Mouse (Mus musculus) cerebral cortex, adult 2 months (tissue): ENCODE measurements around the gene Scap.

Experiments used
- WGBS: fragments of 180-500 bp; shearing (Covaris S2); methylation state at CpG from one replicate; pipeline ENCODE4 v1.1.7; 2018; 5-methylcytosine and 5-hydroxymethylcytosine counted together

Gene Scap

DNA sequence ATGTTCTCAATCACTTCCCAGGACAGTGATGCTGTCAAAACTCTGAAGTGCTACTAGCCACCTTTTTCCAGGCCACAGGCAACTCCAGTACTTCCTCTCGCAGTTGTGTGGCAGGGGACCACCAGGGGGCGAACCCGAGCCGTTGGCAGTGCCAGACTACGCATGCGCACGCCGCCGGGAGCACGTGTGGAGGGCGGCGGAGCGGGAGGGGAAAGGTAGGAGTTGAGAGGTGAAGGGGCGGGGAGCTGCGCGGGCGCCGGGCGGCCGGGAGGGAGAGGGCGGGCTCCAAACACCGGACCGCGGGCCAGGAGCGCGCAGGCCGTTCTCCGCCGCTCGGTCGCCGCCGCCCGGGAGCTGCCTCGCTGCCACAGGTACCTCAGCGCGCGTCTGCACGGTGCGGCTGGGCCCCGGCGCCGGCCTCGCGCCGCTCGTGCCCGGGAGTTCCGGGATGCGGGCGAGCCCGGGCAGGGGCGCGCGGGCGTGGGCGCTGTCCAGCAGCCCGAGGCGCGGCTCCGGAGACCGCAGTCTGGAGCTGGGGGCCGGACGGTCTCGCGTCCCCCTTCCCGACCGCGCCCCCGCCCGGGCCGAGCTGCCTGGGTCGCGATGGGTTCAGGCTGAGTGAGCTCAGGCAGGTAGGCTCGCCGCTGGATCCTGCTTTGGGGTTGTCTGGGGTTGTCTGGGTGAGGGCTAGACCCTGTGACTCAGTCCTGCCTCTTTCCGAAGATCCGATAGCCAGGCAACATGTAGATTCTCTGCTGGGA is at the start of gene Scap:
TSS of gene Scap (plus strand) at position 154 of the 761 bp plus-strand sequence.
- under 1% methylated on average over 73 of the region's 78 CpGs for WGBS

DNA sequence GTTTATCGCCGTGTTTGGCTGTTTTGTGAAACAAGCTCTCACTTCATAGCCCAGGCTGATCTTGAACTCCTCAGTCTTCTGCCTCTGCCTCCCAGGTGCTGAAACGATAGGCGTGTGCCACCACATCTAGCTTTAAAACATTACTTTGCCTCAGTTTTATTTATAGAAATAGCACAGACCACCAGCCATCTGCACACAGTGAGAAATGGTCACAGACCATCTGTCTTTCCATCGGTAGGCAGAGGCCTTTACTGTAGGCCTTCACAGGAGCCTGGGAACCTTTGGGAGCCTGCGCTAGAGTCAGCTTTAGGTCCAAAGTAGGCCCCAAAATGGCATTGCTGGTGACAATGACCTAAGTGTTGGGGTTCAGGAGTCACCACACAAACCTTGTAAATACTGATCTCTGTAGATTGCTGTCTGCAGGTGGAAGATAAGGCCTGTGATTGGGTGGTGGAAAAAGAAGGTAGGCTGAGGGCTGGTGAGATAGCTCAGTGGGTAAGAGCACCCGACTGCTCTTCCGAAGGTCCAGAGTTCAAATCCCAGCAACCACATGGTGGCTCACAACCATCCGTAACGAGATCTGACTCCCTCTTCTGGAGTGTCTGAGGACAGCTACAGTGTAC is 48.9 kb upstream of the Scap start:
- 75% methylated on average over 10 of the region's 10 CpGs for WGBS

- 50% methylated on average over 7 of the region's 7 CpGs for WGBS
Observed at GRCm38 (mm10) chr9:110287321-110287924, 45.7 kb upstream of the Scap start.

GRCm38 (mm10) chr9:110293254-110293718 is 39.8 kb upstream of the Scap start:
- WGBS, result 48% methylated on average over 12 of the region's 12 CpGs

- 56% methylated on average over 13 of the region's 13 CpGs for WGBS
Observed at GRCm38 (mm10) chr9:110293873-110294415, 39.1 kb upstream of the Scap start.

DNA sequence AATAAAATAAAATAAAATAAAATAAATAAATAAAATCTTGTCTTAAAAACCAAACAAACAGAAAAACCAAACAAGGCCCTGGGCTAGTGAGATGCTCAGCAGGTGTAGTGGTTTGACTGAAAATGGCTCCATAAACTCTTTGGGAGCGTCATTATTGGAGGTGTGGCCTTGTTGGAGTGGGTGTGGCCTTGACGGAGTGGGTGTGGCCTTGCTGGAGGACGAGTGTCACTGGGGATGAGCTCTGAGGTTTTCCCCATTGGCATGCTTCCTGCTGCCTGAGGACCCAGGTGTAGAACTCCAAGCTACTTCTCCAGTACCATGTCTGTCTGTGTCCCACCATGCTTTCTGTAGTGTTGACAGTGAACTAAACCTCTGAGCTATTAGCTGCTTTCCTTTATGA is 38.3 kb upstream of the Scap start:
- WGBS, result 46% methylated on average over 3 of the region's 3 CpGs

DNA sequence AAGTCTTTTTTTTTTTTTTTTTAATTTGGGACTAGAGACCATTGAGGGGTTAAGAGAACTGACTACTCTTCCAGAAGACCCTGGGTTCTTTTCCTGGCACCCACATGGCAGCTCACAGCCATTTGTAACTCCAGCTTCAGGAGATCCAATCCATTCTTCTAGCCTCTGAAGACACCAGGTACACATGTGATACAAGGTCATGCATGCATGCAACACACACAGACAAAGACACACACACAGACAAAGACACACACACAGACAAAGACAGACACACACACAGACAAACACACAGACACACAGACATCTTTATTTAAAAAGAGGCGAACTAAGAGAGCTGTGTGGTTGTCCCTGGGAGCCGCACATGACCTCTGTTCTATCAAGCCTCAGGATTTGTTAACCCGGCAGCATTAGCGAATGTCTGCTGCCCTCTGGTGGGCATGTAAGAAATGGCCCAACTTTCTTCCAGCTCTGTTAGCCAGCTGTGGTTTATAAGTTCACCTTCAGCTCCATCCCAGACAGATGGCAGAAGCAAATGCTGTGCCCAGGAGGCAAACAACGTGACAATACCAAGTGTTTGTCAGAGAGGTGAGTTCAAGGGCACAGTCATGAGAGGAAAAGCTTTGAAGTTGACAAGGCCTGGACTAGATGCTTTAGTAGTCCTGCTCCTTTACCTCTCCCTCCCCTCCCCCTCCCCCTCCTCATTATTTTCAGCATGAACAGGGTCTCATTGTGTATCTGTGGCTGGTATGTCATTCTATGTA is 36.0 kb upstream of the Scap start:
- 2% methylated on average over 5 of the region's 5 CpGs for WGBS

- WGBS, result under 1% methylated on average over 4 of the region's 4 CpGs
Observed at GRCm38 (mm10) chr9:110304516-110304915, 28.6 kb upstream of the Scap start.

- WGBS, result under 1% methylated on average over 46 of the region's 46 CpGs
Observed at GRCm38 (mm10) chr9:110304969-110305651, 28.0 kb upstream of the Scap start, which contains the start of gene Elp6. Gene Elp6 (plus strand): TSS chr9:110305173.

- 94% methylated on average over 5 of the region's 5 CpGs for WGBS
Observed at GRCm38 (mm10) chr9:110306371-110306770, 26.7 kb upstream of the Scap start.

DNA sequence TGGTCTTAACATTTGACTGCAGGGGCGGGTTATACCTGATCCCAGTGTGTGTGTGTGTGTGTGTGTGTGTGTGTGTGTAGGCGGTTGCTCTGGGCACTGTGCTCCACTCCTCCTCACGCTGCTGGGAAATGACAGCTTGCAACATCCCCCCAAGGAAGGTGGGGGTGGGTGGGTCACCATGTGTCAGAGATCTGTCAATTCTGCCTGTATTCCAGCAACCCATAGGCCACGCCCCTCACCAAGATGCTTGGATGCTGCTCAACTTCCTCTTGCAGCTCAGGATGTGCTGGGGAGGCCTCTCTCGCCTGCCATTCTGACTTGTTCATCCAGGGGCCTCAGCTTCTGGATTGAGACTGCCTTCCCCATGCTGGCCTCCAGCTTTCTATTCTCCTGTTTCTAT is 18.4 kb upstream of the Scap start:
- 70% methylated on average over 5 of the region's 5 CpGs for WGBS

- WGBS, result 94% methylated on average over 6 of the region's 6 CpGs
Observed at GRCm38 (mm10) chr9:110315410-110315809, 17.7 kb upstream of the Scap start.

DNA sequence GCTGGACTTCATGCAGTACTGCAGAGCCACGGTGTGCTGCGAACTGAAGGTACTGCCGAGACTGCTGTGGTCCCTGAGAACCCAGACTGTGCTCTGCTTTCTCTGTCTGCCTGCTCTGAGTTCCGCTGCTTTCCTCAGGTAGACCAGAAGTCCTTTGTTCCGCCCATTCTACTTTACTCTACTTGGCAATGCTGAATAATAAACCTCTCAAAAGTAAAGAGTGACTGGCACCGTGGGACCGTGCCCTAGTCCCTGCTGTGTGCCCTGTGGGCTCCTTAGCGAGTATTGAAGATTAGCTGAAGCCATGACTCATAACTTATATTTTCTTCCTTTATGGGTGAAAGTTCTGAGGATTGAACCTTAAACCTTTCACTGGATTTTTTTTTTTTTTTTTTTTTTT is 17.2 kb upstream of the Scap start:
- WGBS, result 96% methylated on average over 8 of the region's 8 CpGs

DNA sequence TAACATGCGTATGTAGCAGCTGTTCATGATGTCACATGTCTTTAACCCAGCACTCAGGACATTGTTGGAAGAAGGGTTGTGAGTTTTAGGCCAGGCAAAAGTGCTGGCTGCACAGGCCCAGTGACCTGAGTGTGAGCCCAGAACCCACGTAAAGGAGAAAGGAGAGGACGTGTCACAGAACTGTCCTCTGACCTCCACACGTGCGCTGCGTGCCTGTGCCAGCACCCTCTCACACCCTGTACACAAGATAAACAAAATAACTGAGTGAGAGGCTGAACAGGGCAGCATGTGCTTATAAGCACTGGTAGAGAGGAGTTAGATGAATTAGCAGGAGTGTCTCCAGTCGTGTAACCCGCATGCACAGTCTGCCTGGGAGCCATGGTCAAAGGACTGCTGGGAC is 16.6 kb upstream of the Scap start:
- 96% methylated on average over 8 of the region's 8 CpGs for WGBS

DNA sequence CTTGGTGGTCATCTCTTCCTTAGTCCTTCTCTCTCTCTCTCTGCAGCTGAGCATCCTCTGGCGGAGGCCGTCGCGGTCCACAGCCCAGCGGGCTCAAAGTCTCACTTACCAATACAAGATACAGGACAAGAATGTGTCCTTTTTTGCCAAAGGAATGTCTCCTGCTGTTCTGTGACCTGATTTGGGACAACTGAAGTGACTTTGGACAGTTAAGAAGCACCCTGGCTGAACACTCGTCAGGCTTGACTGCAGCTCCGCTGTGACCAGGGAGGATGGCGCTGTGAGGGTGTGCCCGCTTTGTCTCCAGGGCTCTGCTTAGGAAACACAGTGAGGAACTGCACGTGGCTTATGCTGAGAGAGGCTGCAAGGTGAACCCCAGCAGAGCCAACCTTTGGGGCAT is 12.3 kb upstream of the Scap start:
- WGBS, result 87% methylated on average over 10 of the region's 10 CpGs

DNA sequence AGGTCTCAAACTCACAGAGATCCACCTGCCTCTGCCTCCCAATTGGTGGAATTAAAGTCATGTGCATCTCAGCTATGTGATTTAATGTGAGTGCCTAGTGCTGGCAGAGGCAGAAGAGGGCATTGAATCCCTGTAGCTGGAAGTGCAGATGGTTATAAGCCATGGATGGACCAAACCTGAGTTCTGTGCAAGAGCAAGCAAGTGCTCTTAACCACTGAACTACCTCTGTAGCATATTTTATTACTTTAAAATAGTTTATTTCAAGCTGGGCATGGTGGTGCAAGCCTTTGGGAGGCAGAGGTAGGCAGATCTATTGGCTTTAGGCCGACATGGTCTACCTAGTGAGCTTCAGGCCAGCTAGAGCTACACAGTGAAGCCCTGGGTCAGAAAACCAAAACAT is 8.9 kb upstream of the Scap start:
- 87% methylated on average over 1 of the region's 1 CpGs for WGBS

DNA sequence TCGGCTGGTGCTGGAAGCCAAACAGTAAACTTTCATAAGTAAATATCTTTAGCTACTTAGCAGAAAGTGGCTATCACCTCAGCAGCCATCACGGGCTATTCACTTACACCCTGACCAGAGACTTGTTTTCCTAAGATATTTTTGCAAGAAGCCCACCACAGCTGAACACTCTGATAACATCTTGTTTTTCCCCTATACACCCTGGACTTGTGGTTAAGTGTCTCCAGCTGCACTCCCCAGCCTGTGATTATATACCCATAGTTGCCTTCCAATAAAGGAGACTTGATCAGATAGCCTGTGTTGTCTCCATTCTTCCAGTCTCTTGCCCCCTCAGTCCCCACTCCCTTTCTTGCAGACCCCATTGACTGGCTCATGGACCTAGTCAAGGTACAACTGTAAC is 4.9 kb upstream of the Scap start:
- 92% methylated on average over 2 of the region's 2 CpGs for WGBS

DNA sequence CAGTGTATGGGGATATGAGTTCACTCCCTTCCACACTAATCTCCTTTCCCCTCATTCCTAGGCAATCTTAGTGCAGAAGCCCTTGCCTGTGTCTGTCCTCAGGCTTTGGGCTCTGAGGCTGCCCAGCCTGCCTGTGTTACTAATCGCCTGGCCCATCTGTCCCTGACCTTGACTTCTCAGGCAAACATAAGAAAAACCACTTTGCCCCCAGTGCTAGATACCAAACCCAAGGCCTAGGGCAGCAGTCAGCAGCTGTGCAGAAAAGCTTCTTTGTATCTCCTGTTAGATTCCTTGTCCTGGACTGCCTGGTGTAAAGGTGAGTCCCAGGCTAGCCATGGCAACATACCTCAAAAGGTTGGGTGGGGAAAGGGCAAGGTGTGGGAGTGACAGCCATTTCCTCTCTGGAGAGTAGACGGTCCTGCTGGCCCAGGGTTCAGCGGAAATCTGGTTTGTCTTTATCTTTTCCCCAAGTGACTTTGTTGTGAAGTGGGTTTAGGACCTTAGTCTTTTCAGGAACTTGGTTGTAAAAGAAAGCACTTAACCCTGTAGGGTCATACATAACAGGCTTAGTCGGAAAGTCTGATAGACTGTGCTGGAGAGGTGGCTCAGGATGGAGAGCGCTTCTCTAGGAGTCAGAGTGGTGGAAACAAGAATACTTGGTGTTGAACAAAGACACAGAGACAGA is 4.0 kb upstream of the Scap start:
- 83% methylated on average over 5 of the region's 5 CpGs for WGBS

DNA sequence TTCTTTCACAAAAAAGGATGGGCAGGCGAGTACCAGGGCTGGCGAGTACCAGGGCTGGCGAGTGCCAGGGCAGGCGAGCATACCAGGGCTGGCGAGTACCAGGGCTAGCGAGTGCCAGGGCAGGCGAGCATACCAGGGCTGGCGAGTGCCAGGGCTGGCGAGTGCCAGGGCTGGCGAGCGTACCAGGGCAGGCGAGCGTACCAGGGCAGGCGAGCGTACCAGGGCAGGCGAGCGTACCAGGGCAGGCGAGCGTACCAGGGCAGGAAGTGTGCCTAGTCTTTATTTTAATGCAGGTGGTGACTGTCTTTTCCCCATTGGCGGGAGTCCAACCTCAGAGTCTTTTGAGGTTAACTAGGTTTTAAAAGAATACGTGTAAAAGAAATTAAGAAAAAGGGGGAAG is 3.4 kb upstream of the Scap start:
- 60% methylated on average over 21 of the region's 21 CpGs for whole genome bisulfite sequencing

DNA sequence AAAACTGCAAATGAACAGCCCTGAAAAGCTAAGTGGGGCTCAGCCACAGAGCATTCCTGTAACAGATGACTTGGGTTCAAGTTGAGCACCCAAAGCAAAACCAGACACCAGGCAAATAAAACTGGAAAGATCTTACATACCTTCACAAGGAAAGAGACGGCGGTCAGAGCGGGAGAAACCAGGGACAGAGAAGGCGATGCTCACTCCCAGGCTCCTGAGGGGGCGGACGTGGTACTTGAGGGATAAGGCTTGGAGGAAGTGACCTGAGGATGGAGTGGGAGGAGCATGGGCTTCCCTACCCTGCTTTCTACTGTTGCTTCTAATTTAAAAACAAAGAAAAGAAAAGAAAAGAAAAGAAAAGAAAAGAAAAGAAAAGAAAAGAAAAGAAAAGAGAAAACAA is 2.7 kb upstream of the Scap start:
- WGBS, result 76% methylated on average over 6 of the region's 6 CpGs

- WGBS, result 91% methylated on average over 5 of the region's 5 CpGs
Observed at GRCm38 (mm10) chr9:110330913-110331312, 2.2 kb upstream of the Scap start.
